ENCODE assay signal across 8 mouse cellular contexts in the genomic region with DNA sequence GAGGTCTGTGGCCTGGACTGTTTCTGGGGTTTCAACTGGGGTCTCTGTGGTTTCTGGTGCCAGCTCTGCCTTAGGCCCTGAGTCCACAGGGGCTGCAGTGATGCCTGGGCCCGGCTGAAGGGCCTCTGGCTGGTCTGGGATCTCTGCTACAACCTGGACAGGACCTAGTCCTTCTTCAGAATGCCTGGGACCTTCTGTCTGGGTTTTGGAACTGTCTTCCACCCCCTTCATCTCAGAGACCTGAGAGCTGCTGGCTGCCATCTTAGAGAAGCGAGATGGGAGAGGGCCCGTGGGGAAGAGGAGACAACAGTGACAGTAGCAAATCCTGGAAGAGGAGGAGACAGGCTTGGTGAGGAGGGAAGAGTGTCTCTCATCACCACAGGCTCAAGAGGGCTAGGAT. TPM values are rescaled to one million over a fixed set of nuclear protein-coding genes. Genes with fewer than 3 reads are reported as not detected.
DNase-seq lines count a peak whose midpoint lies in the region; ATAC-seq and TF ChIP-seq lines count a peak whose summit lies in the region.
"Had no signal": no experiment of that assay in that cellular context is flagged by ENCODE, and none has a peak within 500 bp of the region (broad histone marks: within the 10 kb centered on the region; RNA-seq: fewer than 3 reads in every experiment).

No protein-coding gene starts in this region.

- 59% methylated on average over 3 of the region's 3 CpGs for WGBS in lung, postnatal 0 days
- WGBS in forebrain, embryonic 13.5 days: 58% methylated on average over 3 of the region's 3 CpGs
- whole genome bisulfite sequencing in limb, embryonic 12.5 days: 63% methylated on average over 3 of the region's 3 CpGs

- peaks cover 26% of the 10 kb centered on the region; the same call in 1 of the 2 replicates for H3K4me1 ChIP-seq in lung, postnatal 0 days (ENCODE audit: insufficient read depth, low read depth, low read length)
- peaks cover 91% of the 10 kb centered on the region for H3K4me1 ChIP-seq in forebrain, embryonic 13.5 days
- peaks cover 85% of the 10 kb centered on the region for H3K4me1 ChIP-seq in limb, embryonic 12.5 days (replicated peaks)

- no peaks in the 10 kb centered on the region for H3K9me3 ChIP-seq in lung, postnatal 0 days (ENCODE audit: low read length)
- H3K9me3 ChIP-seq in forebrain, embryonic 13.5 days (replicated peaks): no peaks in the 10 kb centered on the region
- no peaks in the 10 kb centered on the region for H3K9me3 ChIP-seq in limb, embryonic 12.5 days

- H3K27me3 ChIP-seq in lung, postnatal 0 days (replicated peaks; ENCODE audit: insufficient read depth, low read length): no peaks in the 10 kb centered on the region
- H3K27me3 ChIP-seq in forebrain, embryonic 13.5 days: no peaks in the 10 kb centered on the region
- no peaks in the 10 kb centered on the region for H3K27me3 ChIP-seq in limb, embryonic 12.5 days

- TF ChIP-seq EP300 in lung, postnatal 0 days (IDR thresholded peaks at IDR 0.05): no peak

- no peak for DNase-seq in lung, postnatal 0 days (ENCODE audit: low spot score)
- DNase-seq in lung, adult 18-20 months: no peak
- DNase-seq in ovary, postnatal 10 days (ENCODE audit: low spot score): no peak
- no peak for DNase-seq in left cerebral cortex, adult 9 months (ENCODE audit: low spot score in 2 of 2)
- DNase-seq: layer of hippocampus, postnatal 36 days had no signal

- no peak for TF ChIP-seq CTCF in lung, postnatal 0 days (IDR thresholded peaks at IDR 0.05)

- H3K27ac ChIP-seq in lung, postnatal 0 days (ENCODE audit: low read length): no peak overlapping the region
- 0 out of 2 replicates have a peak overlapping the region, but pooled peaks have one; percentile 92 for H3K27ac ChIP-seq in forebrain, embryonic 13.5 days
- peak overlapping the region; percentile 92 for H3K27ac ChIP-seq in limb, embryonic 12.5 days

- no peak for ATAC-seq in lung, postnatal 0 days
- ATAC-seq in forebrain, embryonic 13.5 days: no peak
- no peak for ATAC-seq in limb, embryonic 12.5 days (ENCODE audit: insufficient number of reproducible peaks, insufficient read depth, low FRiP score, low TSS enrichment, low read depth)
- ATAC-seq in activated CD4-positive, CD25-positive, alpha-beta regulatory T cell, adult 4 months: no peak

- no peak overlapping the region for H3K4me3 ChIP-seq in lung, postnatal 0 days (ENCODE audit: low read depth, low read length)
- H3K4me3 ChIP-seq in forebrain, embryonic 13.5 days: peak overlapping the region; percentile 55
- H3K4me3 ChIP-seq in limb, embryonic 12.5 days (replicated peaks): peak overlapping the region; percentile 58

- H3K4me2 ChIP-seq in lung, postnatal 0 days (replicated peaks; ENCODE audit: low read depth, low read length): peak overlapping the region; percentile 66; the same call in 1 of the 2 replicates
- H3K4me2 ChIP-seq in forebrain, embryonic 13.5 days: peak overlapping the region; percentile 99
- H3K4me2 ChIP-seq in limb, embryonic 12.5 days: peak overlapping the region; percentile 92

- 0 out of 2 replicates have a peak overlapping the region, but pooled peaks have one; percentile 20 for H3K9ac ChIP-seq in lung, postnatal 0 days (replicated peaks; ENCODE audit: low read depth)
- H3K9ac ChIP-seq in forebrain, embryonic 13.5 days: peak overlapping the region; percentile 100
- H3K9ac ChIP-seq in limb, embryonic 12.5 days (replicated peaks): peak overlapping the region; percentile 74

- no peaks in the 10 kb centered on the region; the same call in 1 of the 2 replicates for H3K36me3 ChIP-seq in lung, postnatal 0 days (ENCODE audit: insufficient read depth, low read length)
- H3K36me3 ChIP-seq in forebrain, embryonic 13.5 days (ENCODE audit: poor library complexity, severe bottlenecking): peaks cover 40% of the 10 kb centered on the region
- H3K36me3 ChIP-seq in limb, embryonic 12.5 days: peaks cover 49% of the 10 kb centered on the region

RNA-seq across cellular contexts. Expression of gene Gm42742, which starts 0.9 kb away (rescaled TPM):
- 28.5 and 29.3 TPM in 2 replicates for polyA plus RNA-seq in lung, postnatal 0 days (2015; fragmentation: Nextera tagmentation; extraction: Ambion mirVana)
- polyA plus RNA-seq in forebrain, embryonic 13.5 days (2015; fragmentation: Nextera tagmentation; extraction: Ambion mirVana): 41.1 and 88.0 TPM in 2 replicates
- 73.7 and 81.2 TPM in 2 replicates for polyA plus RNA-seq in limb, embryonic 12.5 days (2016; fragmentation: Nextera tagmentation; extraction: Ambion mirVana)
- 10 to 100 TPM; 26.4 to 31.8 TPM for polyA plus RNA-seq in activated CD4-positive, CD25-positive, alpha-beta regulatory T cell, adult 4 months (2017; shearing (Covaris generic))

RNA-seq across cellular contexts. Expression of gene Prrt2, which starts 1.0 kb away (rescaled TPM):
- 1.0 and 1.3 TPM in 2 replicates for polyA plus RNA-seq in lung, postnatal 0 days (2015; fragmentation: Nextera tagmentation; extraction: Ambion mirVana)
- polyA plus RNA-seq in forebrain, embryonic 13.5 days (2015; fragmentation: Nextera tagmentation; extraction: Ambion mirVana): 6.8 and 8.3 TPM in 2 replicates
- 3.1 and 6.4 TPM in 2 replicates for polyA plus RNA-seq in limb, embryonic 12.5 days (2016; fragmentation: Nextera tagmentation; extraction: Ambion mirVana)
- 1 to 10 TPM in 1 of 2 experiments, not detected in 1; 2.1 TPM for polyA plus RNA-seq in activated CD4-positive, CD25-positive, alpha-beta regulatory T cell, adult 4 months (2017; shearing (Covaris generic))

RNA-seq across cellular contexts. Expression of gene Pagr1a, which starts 2.9 kb away (rescaled TPM):
- 20.7 and 28.3 TPM in 2 replicates for polyA plus RNA-seq in lung, postnatal 0 days (2015; fragmentation: Nextera tagmentation; extraction: Ambion mirVana)
- polyA plus RNA-seq in forebrain, embryonic 13.5 days (2015; fragmentation: Nextera tagmentation; extraction: Ambion mirVana): 41.7 and 74.5 TPM in 2 replicates
- polyA plus RNA-seq in limb, embryonic 12.5 days (2016; fragmentation: Nextera tagmentation; extraction: Ambion mirVana): 33.0 and 34.4 TPM in 2 replicates
- 10 to 100 TPM; 39.6 to 56.7 TPM for polyA plus RNA-seq in activated CD4-positive, CD25-positive, alpha-beta regulatory T cell, adult 4 months (2017; shearing (Covaris generic))

RNA-seq across cellular contexts. Expression of gene Pagr1b, which starts 3.7 kb away (rescaled TPM):
- polyA plus RNA-seq in lung, postnatal 0 days (2015; fragmentation: Nextera tagmentation; extraction: Ambion mirVana): 1.00 and 1.1 TPM in 2 replicates
- 0.65 and 1.0 TPM in 2 replicates for polyA plus RNA-seq in forebrain, embryonic 13.5 days (2015; fragmentation: Nextera tagmentation; extraction: Ambion mirVana)
- 0.42 and 0.59 TPM in 2 replicates for polyA plus RNA-seq in limb, embryonic 12.5 days (2016; fragmentation: Nextera tagmentation; extraction: Ambion mirVana)
- not detected for polyA plus RNA-seq in activated CD4-positive, CD25-positive, alpha-beta regulatory T cell, adult 4 months (2017; shearing (Covaris generic))

RNA-seq across cellular contexts. Expression of gene Mvp, which starts 5.6 kb away (rescaled TPM):
- polyA plus RNA-seq in lung, postnatal 0 days (2015; fragmentation: Nextera tagmentation; extraction: Ambion mirVana): 44.6 and 50.3 TPM in 2 replicates
- polyA plus RNA-seq in forebrain, embryonic 13.5 days (2015; fragmentation: Nextera tagmentation; extraction: Ambion mirVana): 2.5 and 3.2 TPM in 2 replicates
- 4.1 and 4.6 TPM in 2 replicates for polyA plus RNA-seq in limb, embryonic 12.5 days (2016; fragmentation: Nextera tagmentation; extraction: Ambion mirVana)
- polyA plus RNA-seq in activated CD4-positive, CD25-positive, alpha-beta regulatory T cell, adult 4 months (2017; shearing (Covaris generic)): 10 to 100 TPM; 12.5 to 18.3 TPM

Comparison
In these comparisons a context has a peak if more than half of its experiments do, and no peak if none do; other contexts are left out.
1. H3K9ac ChIP-seq: peak in every context shown above with its lines; median percentile 100 in forebrain, embryonic 13.5 days; 74 in limb, embryonic 12.5 days; 20 in lung, postnatal 0 days.